Mouse (Mus musculus): ENCODE measurements around the gene Tapbp.
A peak's percentile ranks its signal among the peaks of the same experiment; 100 is the strongest.
"Not testable (repeated sequence)": the region's sequence is repeated elsewhere in the genome, so short reads cannot be mapped to it uniquely, and the experiment has no call there.

The Tapbp gene

DNA sequence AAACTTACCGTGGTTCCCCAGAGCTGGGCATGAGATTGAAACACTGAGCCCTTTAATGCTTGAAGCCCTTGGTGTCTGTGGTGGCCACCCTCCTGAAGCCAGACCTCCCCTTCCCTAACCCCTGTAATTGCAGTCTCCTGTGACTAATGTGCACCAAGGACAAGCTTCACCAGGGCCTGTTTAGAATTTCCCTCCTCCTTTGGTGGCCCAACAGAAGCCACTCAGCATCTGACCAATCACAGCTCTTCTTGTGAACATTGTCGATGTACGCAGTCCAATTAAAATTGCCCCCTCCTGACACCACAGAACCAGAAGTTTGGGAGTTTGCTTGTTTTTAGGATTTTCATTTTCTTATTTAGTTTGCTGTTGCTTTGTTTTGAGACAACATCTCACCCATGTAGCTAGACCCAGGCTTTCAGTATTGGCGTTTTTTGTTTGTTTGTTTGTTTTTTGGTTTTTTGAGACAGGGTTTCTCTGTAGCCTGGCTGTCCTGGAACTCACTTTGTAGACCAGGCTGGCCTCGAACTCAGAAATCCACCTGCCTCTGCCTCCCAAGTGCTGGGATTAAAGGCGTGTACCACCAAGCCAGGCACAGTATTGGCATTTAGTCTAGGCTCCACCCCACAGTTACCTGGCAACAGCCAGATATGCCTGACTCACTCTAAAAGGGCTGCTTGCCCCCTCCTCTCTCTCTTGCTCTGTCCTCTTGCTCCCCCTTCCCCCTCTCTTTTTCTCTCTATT is 11.6 kb upstream of the Tapbp start:
- not testable (repeated sequence) for DNase-seq (ENCODE audit: low spot score in 2 of 2)

GRCm38 (mm10) chr17:33904835-33905234 is 10.9 kb upstream of the Tapbp start, which contains the start of gene Platr17:
Gene Platr17, plus strand, starts transcription at chr17:33905135.
- DNase-seq (ENCODE audit: low spot score in 2 of 2) = not testable (repeated sequence)

- DNase-seq (ENCODE audit: low spot score in 2 of 2) = peak; percentile 34 to 41
Measured at GRCm38 (mm10) chr17:33908331-33909076, 7.2 kb upstream of the Tapbp start.

DNA sequence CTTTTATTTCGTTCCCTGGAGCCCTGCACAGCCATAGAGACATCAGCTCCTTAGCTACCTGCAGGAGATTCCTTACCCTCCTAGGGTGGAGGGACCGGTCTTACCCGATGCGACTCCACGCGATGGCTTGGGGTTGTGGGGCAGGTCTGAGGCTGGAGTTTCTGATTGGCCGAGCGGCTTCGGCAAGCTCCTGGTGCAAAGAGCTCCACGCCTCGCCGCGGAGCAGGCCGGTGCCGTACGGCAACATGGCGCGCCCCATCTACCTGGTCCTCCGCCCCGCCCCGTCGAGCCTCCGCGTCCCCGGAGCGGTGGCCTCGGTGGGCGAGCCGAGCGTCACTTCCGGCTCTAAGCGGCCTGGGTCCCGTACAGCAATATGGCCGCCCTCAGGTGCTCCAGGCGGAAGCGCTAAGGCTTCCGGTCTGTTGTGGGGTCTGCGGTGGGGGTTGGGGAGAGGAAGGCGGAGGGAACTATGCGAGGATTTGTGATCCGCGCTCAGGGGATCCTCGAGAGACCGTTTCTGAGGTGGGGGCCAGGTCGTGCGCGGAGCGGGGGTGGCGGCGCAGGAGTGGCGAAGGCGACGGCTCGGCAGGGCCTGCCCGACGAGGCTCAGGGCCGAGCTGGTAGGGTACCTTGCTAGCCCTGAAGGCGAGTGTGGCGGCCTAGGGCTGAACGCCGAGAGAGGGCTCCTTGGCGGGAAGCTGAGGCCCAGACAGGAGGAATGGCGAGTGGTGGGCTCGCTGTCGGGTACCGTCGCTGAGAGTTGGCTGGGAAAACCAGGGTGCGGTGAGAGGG is 6.4 kb upstream of the Tapbp start, which contains the start of gene Daxx:
Gene Daxx (plus strand): TSS at position 338 of the 792 bp plus-strand sequence.
- peak; percentile 98 to 99 for DNase-seq (ENCODE audit: low spot score in 2 of 2)

DNA sequence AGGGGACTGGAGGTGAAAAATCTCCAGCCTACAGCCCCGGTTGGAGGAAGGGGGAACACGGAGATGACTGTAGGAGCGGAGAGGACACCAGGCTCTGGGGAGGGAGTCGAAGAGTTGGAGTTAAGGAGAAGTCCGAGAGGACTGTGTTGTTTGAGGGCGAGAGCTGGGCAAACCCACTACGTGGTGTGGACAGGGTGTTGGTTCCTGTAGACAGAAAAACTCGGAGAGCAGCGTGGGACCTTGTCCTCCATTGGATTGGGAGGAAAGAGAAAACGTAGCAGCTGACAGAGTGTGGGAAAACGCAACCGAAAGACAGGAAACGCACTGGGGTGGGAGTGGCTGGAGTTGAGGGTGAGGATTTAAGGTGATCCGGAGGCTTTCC is 5.8 kb upstream of the Tapbp start:
- peak in 1 of 2 experiments; percentile 34 for DNase-seq (ENCODE audit: low spot score in 2 of 2)

- DNase-seq (ENCODE audit: low spot score in 2 of 2) = no peak
Measured at GRCm38 (mm10) chr17:33910346-33911051, 5.2 kb upstream of the Tapbp start.

DNA sequence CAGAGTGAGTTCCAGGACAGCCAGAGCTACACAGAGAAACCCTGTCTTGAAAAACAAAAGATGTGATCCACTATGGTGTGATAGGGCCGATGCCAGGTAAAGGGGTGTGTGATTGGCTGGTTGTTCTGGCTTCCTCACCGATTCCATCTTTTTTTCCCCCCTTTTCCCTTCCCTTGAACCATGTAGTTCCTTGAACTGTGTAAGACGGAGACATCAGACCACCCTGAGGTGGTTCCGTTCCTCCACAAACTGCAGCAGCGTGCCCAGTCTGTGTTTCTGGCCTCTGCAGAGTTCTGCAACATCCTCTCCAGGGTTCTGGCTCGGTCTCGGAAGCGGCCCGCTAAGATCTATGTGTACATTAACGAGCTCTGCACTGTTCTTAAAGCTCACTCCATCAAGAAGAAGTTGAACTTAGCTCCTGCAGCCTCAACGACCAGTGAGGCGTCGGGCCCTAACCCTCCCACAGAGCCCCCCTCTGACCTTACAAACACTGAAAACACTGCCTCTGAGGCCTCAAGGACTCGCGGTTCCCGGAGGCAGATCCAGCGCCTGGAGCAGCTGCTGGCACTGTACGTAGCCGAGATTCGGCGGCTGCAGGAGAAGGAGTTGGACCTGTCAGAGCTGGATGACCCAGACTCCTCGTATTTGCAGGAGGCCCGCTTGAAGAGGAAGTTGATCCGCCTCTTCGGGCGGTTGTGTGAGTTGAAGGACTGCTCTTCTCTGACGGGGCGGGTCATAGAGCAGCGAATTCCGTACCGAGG is 4.5 kb upstream of the Tapbp start:
- no peak for DNase-seq (ENCODE audit: low spot score in 2 of 2)

- no peak for DNase-seq (ENCODE audit: low spot score in 2 of 2)
Measured at GRCm38 (mm10) chr17:33911813-33912414, 3.8 kb upstream of the Tapbp start.

- no peak for DNase-seq (ENCODE audit: low spot score in 2 of 2)
Measured at GRCm38 (mm10) chr17:33913264-33913663, 2.4 kb upstream of the Tapbp start.

DNA sequence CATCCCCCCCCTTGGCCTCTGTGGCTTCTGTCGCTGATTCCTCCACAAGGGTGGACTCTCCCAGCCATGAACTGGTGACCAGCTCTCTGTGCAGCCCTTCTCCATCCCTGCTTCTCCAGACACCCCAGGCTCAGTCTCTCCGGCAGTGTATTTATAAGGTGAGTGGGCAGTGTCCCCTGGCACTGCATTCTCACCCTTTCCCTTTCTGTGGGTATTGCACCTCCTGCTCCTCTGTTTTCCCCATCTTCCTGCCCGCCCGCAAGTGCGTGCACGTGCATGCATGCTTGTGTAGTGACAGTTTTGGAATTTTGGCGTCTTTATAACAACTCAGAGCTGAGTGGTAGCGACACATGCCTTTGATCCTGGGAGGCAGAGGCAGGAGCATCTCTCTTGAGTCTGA is 1.8 kb upstream of the Tapbp start:
- no peak for DNase-seq (ENCODE audit: low spot score in 2 of 2)

GRCm38 (mm10) chr17:33914969-33915391 is 719 bp upstream of the Tapbp start:
- DNase-seq (ENCODE audit: low spot score in 2 of 2) = no peak

- peak; percentile 74 to 83 for DNase-seq (ENCODE audit: low spot score in 2 of 2)
Measured at GRCm38 (mm10) chr17:33916294-33916693, 595 bp downstream of the Tapbp start.

- DNase-seq (ENCODE audit: low spot score in 2 of 2) = peak in 1 of 2 experiments; percentile 35
Measured at GRCm38 (mm10) chr17:33916847-33917655, 1.4 kb downstream of the Tapbp start.

DNA sequence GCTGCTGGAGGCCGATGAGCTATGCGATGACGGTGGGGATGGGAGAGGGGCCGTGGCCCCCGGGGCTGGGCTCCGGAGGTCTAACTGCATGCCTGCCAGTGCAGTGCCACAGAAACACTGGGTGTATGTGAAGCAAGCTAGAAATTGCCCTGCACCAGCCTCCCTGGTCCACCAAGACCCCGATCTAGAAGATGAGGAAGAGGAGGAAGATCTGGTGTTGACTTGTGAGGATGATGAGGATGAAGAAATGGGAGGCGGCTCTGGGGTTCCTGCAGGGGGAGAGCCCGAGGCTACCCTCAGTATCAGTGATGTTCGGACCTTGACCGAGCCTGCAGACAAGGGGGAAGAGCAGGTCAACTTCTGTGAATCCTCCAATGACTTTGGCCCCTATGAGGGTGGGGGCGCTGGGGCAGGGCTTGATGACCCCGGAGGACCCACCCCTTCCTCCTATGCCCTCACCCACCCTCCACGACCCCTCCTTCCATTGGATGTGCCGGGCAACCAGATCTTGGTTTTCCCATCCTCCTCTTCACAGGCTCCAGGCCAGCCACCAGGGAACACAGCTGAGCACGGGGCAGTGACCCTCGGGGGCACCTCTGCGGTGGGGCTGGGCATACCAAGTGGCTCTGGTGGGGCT is 2.1 kb downstream of the Tapbp start:
- DNase-seq (ENCODE audit: low spot score in 2 of 2) = no peak

GRCm38 (mm10) chr17:33918293-33919203 is 2.8 kb downstream of the Tapbp start:
- DNase-seq (ENCODE audit: low spot score in 2 of 2) = no peak

GRCm38 (mm10) chr17:33919351-33920281 is 3.9 kb downstream of the Tapbp start:
- peak; percentile 58 to 62 for DNase-seq (ENCODE audit: low spot score in 2 of 2)
